8 mouse cellular contexts compared by ENCODE assay signal in the genomic region with DNA sequence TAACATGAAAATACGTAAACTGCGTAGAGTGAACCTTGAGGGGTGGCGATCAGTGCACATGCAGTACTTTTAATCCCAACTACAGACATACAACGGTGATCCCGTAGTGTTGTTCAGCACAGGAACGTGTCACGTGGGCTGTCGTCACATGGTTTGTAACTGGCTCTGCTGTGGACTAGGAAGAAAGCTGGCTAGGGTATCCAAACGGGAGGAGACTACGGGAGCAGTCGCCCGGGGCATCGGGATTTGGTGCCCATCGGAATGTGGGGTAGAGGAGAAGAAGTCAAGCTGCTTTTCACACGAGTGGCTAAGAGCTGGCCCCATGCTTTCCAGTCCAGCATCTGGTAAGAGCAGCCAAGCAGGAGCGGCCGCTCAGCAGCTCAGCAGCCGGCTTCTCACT. TPM values are rescaled to one million over a fixed set of nuclear protein-coding genes. Genes with fewer than 3 reads are reported as not detected.
DNase-seq lines count a peak whose midpoint lies in the region; ATAC-seq lines count a peak whose summit lies in the region.

No protein-coding gene starts in this region.

- no peak overlapping the region for H3K9ac ChIP-seq in hindbrain, embryonic 11.5 days (ENCODE audit: low read depth, low read length)

- no peaks in the 10 kb centered on the region for H3K27me3 ChIP-seq in hindbrain, embryonic 11.5 days (ENCODE audit: control insufficient read depth, insufficient read depth, low read length)

- no peaks in the 10 kb centered on the region for H3K4me1 ChIP-seq in hindbrain, embryonic 11.5 days (replicated peaks; ENCODE audit: control insufficient read depth, insufficient read depth, low read length)

- 65% methylated on average over 18 of the region's 18 CpGs for WGBS in hindbrain, embryonic 11.5 days

- no peak overlapping the region for H3K4me2 ChIP-seq in hindbrain, embryonic 11.5 days (replicated peaks; ENCODE audit: low read depth, low read length)

- H3K9me3 ChIP-seq in hindbrain, embryonic 11.5 days (ENCODE audit: control insufficient read depth, low read length), result no peaks in the 10 kb centered on the region

- H3K4me3 ChIP-seq in hindbrain, embryonic 11.5 days (ENCODE audit: low read depth, low read length), result no peak overlapping the region

- H3K36me3 ChIP-seq in hindbrain, embryonic 11.5 days (ENCODE audit: control insufficient read depth, insufficient read depth, low read length), result no peaks in the 10 kb centered on the region

- DNase-seq in heart, adult 11 months, result peak; percentile 95
- DNase-seq in heart, postnatal 25 days (ENCODE audit: low spot score), result no peak
- DNase-seq in hindbrain, embryonic 11.5 days (ENCODE audit: low spot score), result peak; percentile 32
- peak; percentile 42 to 70 for DNase-seq in layer of hippocampus, adult 8-10 months (ENCODE audit: low spot score in 2 of 2)
- peak; percentile 18 to 49 for DNase-seq in lung, postnatal 4 days
- DNase-seq in telencephalon, adult 2 months (ENCODE audit: low read depth, low spot score), result peak; percentile 6
- no peak for DNase-seq in thymus, postnatal 36 days

- intact Hi-C loops in heart, postnatal 25 days (cut with DNase I), result no loop called here

- peak; percentile 74 for ATAC-seq in frontal cortex, adult (ENCODE audit: low TSS enrichment)
- ATAC-seq in hindbrain, embryonic 11.5 days (ENCODE audit: low FRiP score), result no peak

- H3K27ac ChIP-seq in hindbrain, embryonic 11.5 days (ENCODE audit: low read depth, low read length), result no peak overlapping the region

RNA-seq across cellular contexts. Expression of a gene that starts 9.0 kb away (rescaled TPM):
- total RNA-seq in heart, postnatal 25 days (2021), result 1 to 10 TPM; 1.9 to 2.0 TPM
- 0.56 and 0.66 TPM in 2 replicates for polyA plus RNA-seq in hindbrain, embryonic 11.5 days (2014; fragmentation: Nextera tagmentation; extraction: Ambion mirVana)
- total RNA-seq in layer of hippocampus, adult 8-10 months (2022), result 1 to 10 TPM; 8.4 to 8.6 (median 8.5) TPM

RNA-seq across cellular contexts. Expression of a gene that starts 29.1 kb away (rescaled TPM):
- total RNA-seq in heart, postnatal 25 days (2021), result 10 to 100 TPM; 10.0 to 10.5 TPM
- polyA plus RNA-seq in hindbrain, embryonic 11.5 days (2014; fragmentation: Nextera tagmentation; extraction: Ambion mirVana), result 41.2 and 48.5 TPM in 2 replicates
- 10 to 100 TPM; 19.4 to 24.4 (median 21.6) TPM for total RNA-seq in layer of hippocampus, adult 8-10 months (2022)

RNA-seq across cellular contexts. Expression of a gene that starts 29.2 kb away (rescaled TPM):
- total RNA-seq in heart, postnatal 25 days (2021), result 10 to 100 TPM; 18.1 to 18.8 TPM
- polyA plus RNA-seq in hindbrain, embryonic 11.5 days (2014; fragmentation: Nextera tagmentation; extraction: Ambion mirVana), result 133 and 140 TPM in 2 replicates
- 10 to 100 TPM; 30.2 to 39.8 (median 36.8) TPM for total RNA-seq in layer of hippocampus, adult 8-10 months (2022)

RNA-seq across cellular contexts. Expression of a gene that starts 43.2 kb away (rescaled TPM):
- total RNA-seq in heart, postnatal 25 days (2021), result 10 to 100 TPM; 20.4 to 23.8 TPM
- 61.4 and 62.4 TPM in 2 replicates for polyA plus RNA-seq in hindbrain, embryonic 11.5 days (2014; fragmentation: Nextera tagmentation; extraction: Ambion mirVana)
- total RNA-seq in layer of hippocampus, adult 8-10 months (2022), result 10 to 100 TPM; 45.6 to 55.9 (median 51.4) TPM

RNA-seq across cellular contexts. Expression of a gene that starts 50.3 kb away (rescaled TPM):
- not detected for total RNA-seq in heart, postnatal 25 days (2021)
- polyA plus RNA-seq in hindbrain, embryonic 11.5 days (2014; fragmentation: Nextera tagmentation; extraction: Ambion mirVana), result not detected in 2 replicates
- not detected for total RNA-seq in layer of hippocampus, adult 8-10 months (2022)

Comparison
In these comparisons a context has a peak if more than half of its experiments do, and no peak if none do; other contexts are left out.
1. DNase-seq: peak in heart, adult 11 months (single experiment), hindbrain, embryonic 11.5 days (single experiment), layer of hippocampus, adult 8-10 months (2 of 2), lung, postnatal 4 days (2 of 2) and telencephalon, adult 2 months (single experiment); none in heart, postnatal 25 days (single experiment) and thymus, postnatal 36 days (0 of 2).